Mouse (Mus musculus): ENCODE results near the gene Zswim3. TPM values are rescaled to one million over a fixed set of nuclear protein-coding genes. Genes with fewer than 3 reads are reported as not detected.
"Not testable (repeated sequence)": the region's sequence is repeated elsewhere in the genome, so short reads cannot be mapped to it uniquely, and the experiment has no call there.

Zswim3 gene
- polyA plus RNA-seq, 1 experiment from 2014 or later: 12.9 TPM

- no peak overlapping the region for H3K4me3 ChIP-seq (ENCODE audit: low read depth, low read length)
- ATAC-seq (ENCODE audit: insufficient read depth, low FRiP score, low TSS enrichment): peak; percentile 67; the same call in 1 of the 2 replicates
- no peak overlapping the region for H3K4me2 ChIP-seq (ENCODE audit: low read depth)
- no peaks in the 10 kb centered on the region for H3K4me1 ChIP-seq (ENCODE audit: control insufficient read depth, insufficient read depth, low read length)
- H3K36me3 ChIP-seq (ENCODE audit: control insufficient read depth, insufficient read depth, low read length): peaks cover 4% of the 10 kb centered on the region; the same call in 1 of the 2 replicates
- no peak overlapping the region for H3K27ac ChIP-seq (ENCODE audit: low read depth, low read length)
- H3K27me3 ChIP-seq (ENCODE audit: control insufficient read depth, insufficient read depth, low read length): no peaks in the 10 kb centered on the region
- 38% methylated on average over 5 of the region's 5 CpGs for WGBS
- H3K9ac ChIP-seq (ENCODE audit: low read length): no peak overlapping the region
- peak; percentile 82 for DNase-seq (ENCODE audit: low spot score)
- H3K9me3 ChIP-seq (ENCODE audit: control insufficient read depth, low read length): no peaks in the 10 kb centered on the region
Measured at GRCm38 (mm10) chr2:164794293-164794692, 10.6 kb upstream of the Zswim3 start.

- 90% methylated on average over 4 of the region's 4 CpGs for WGBS
- H3K27me3 ChIP-seq (ENCODE audit: control insufficient read depth, insufficient read depth, low read length): no peaks in the 10 kb centered on the region
- no peak overlapping the region for H3K4me2 ChIP-seq (ENCODE audit: low read depth)
- H3K9me3 ChIP-seq (ENCODE audit: control insufficient read depth, low read length): no peaks in the 10 kb centered on the region
- no peaks in the 10 kb centered on the region for H3K4me1 ChIP-seq (ENCODE audit: control insufficient read depth, insufficient read depth, low read length)
- no peak for ATAC-seq (ENCODE audit: insufficient read depth, low FRiP score, low TSS enrichment)
- no peak for DNase-seq (ENCODE audit: low spot score)
- no peak overlapping the region for H3K27ac ChIP-seq (ENCODE audit: low read depth, low read length)
- peaks cover 4% of the 10 kb centered on the region; the same call in 1 of the 2 replicates for H3K36me3 ChIP-seq (ENCODE audit: control insufficient read depth, insufficient read depth, low read length)
- no peak overlapping the region for H3K4me3 ChIP-seq (ENCODE audit: low read depth, low read length)
- no peak overlapping the region for H3K9ac ChIP-seq (ENCODE audit: low read length)
Measured at GRCm38 (mm10) chr2:164795868-164796267, 9.0 kb upstream of the Zswim3 start.

GRCm38 (mm10) chr2:164798554-164798953 lies 6.3 kb upstream of the Zswim3 start:
- DNase-seq (ENCODE audit: low spot score); H3K9me3 ChIP-seq (ENCODE audit: control insufficient read depth, low read length); H3K36me3 ChIP-seq (ENCODE audit: control insufficient read depth, insufficient read depth, low read length); H3K9ac ChIP-seq (ENCODE audit: low read length); H3K4me2 ChIP-seq (ENCODE audit: low read depth); H3K27ac ChIP-seq (ENCODE audit: low read depth, low read length); H3K27me3 ChIP-seq (ENCODE audit: control insufficient read depth, insufficient read depth, low read length); H3K4me1 ChIP-seq (ENCODE audit: control insufficient read depth, insufficient read depth, low read length); ATAC-seq (ENCODE audit: insufficient read depth, low FRiP score, low TSS enrichment); H3K4me3 ChIP-seq (ENCODE audit: low read depth, low read length): not testable (repeated sequence)
- WGBS: 81% methylated on average over 6 of the region's 6 CpGs

GRCm38 (mm10) chr2:164800252-164801004 lies 4.5 kb upstream of the Zswim3 start:
- Histone ChIP-seq H3K27ac (ENCODE audit: low read depth, low read length) (no peak overlapping the region), H3K4me1 (ENCODE audit: control insufficient read depth, insufficient read depth, low read length) (peaks cover 7% of the 10 kb centered on the region), H3K4me3 (ENCODE audit: low read depth, low read length) (no peak overlapping the region), H3K4me2 (ENCODE audit: low read depth) (no peak overlapping the region), H3K9me3 (ENCODE audit: control insufficient read depth, low read length) (no peaks in the 10 kb centered on the region), H3K27me3 (ENCODE audit: control insufficient read depth, insufficient read depth, low read length) (no peaks in the 10 kb centered on the region), H3K36me3 (ENCODE audit: control insufficient read depth, insufficient read depth, low read length) (0 out of 2 replicates have a peak, but pooled peaks cover 2% of the 10 kb centered on the region), H3K9ac (ENCODE audit: low read length) (no peak overlapping the region)
- 94% methylated on average over 13 of the region's 13 CpGs for WGBS
- no peak for ATAC-seq (ENCODE audit: insufficient read depth, low FRiP score, low TSS enrichment)
- no peak for DNase-seq (ENCODE audit: low spot score)

GRCm38 (mm10) chr2:164803201-164803920 lies 1.5 kb upstream of the Zswim3 start:
- Histone ChIP-seq H3K27me3 (ENCODE audit: control insufficient read depth, insufficient read depth, low read length) (no peaks in the 10 kb centered on the region), H3K27ac (ENCODE audit: low read depth, low read length) (no peak overlapping the region), H3K36me3 (ENCODE audit: control insufficient read depth, insufficient read depth, low read length) (no peaks in the 10 kb centered on the region), H3K4me3 (ENCODE audit: low read depth, low read length) (peak overlapping the region; percentile 75; the same call in 1 of the 2 replicates), H3K9ac (ENCODE audit: low read length) (peak overlapping the region; percentile 75; the same call in 1 of the 2 replicates), H3K4me1 (ENCODE audit: control insufficient read depth, insufficient read depth, low read length) (peaks cover 7% of the 10 kb centered on the region), H3K4me2 (ENCODE audit: low read depth) (peak overlapping the region; percentile 75), H3K9me3 (ENCODE audit: control insufficient read depth, low read length) (no peaks in the 10 kb centered on the region)
- WGBS: 92% methylated on average over 16 of the region's 16 CpGs
- ATAC-seq (ENCODE audit: insufficient read depth, low FRiP score, low TSS enrichment): no peak
- DNase-seq (ENCODE audit: low spot score): no peak

GRCm38 (mm10) chr2:164803921-164804313 lies 981 bp upstream of the Zswim3 start:
- H3K9ac ChIP-seq (ENCODE audit: low read length): peak overlapping the region; percentile 75
- 54% methylated on average over 1 of the region's 1 CpGs for WGBS
- no peaks in the 10 kb centered on the region for H3K36me3 ChIP-seq (ENCODE audit: control insufficient read depth, insufficient read depth, low read length)
- DNase-seq (ENCODE audit: low spot score) (no peak), ATAC-seq (ENCODE audit: insufficient read depth, low FRiP score, low TSS enrichment) (no peak)
- H3K9me3 ChIP-seq (ENCODE audit: control insufficient read depth, low read length): no peaks in the 10 kb centered on the region
- peak overlapping the region; percentile 75 for H3K4me3 ChIP-seq (ENCODE audit: low read depth, low read length)
- peak overlapping the region; percentile 75 for H3K4me2 ChIP-seq (ENCODE audit: low read depth)
- no peaks in the 10 kb centered on the region for H3K27me3 ChIP-seq (ENCODE audit: control insufficient read depth, insufficient read depth, low read length)
- no peak overlapping the region for H3K27ac ChIP-seq (ENCODE audit: low read depth, low read length)
- peaks cover 7% of the 10 kb centered on the region for H3K4me1 ChIP-seq (ENCODE audit: control insufficient read depth, insufficient read depth, low read length)

- peaks cover 7% of the 10 kb centered on the region for H3K4me1 ChIP-seq (ENCODE audit: control insufficient read depth, insufficient read depth, low read length)
- 3% methylated on average over 21 of the region's 21 CpGs for WGBS
- H3K4me3 ChIP-seq (ENCODE audit: low read depth, low read length): peak overlapping the region; percentile 75
- H3K9me3 ChIP-seq (ENCODE audit: control insufficient read depth, low read length): no peaks in the 10 kb centered on the region
- peak overlapping the region; percentile 66 for H3K9ac ChIP-seq (ENCODE audit: low read length)
- ATAC-seq (ENCODE audit: insufficient read depth, low FRiP score, low TSS enrichment): peak; percentile 45
- no peaks in the 10 kb centered on the region for H3K27me3 ChIP-seq (ENCODE audit: control insufficient read depth, insufficient read depth, low read length)
- no peak for DNase-seq (ENCODE audit: low spot score)
- peak overlapping the region; percentile 68 for H3K4me2 ChIP-seq (ENCODE audit: low read depth)
- no peaks in the 10 kb centered on the region for H3K36me3 ChIP-seq (ENCODE audit: control insufficient read depth, insufficient read depth, low read length)
- H3K27ac ChIP-seq (ENCODE audit: low read depth, low read length): peak overlapping the region; percentile 76
Measured at GRCm38 (mm10) chr2:164805332-164805718, 427 bp downstream of the Zswim3 start.

GRCm38 (mm10) chr2:164806614-164807013 lies 1.7 kb downstream of the Zswim3 start:
- no peak for DNase-seq (ENCODE audit: low spot score)
- Histone ChIP-seq H3K4me1 (ENCODE audit: control insufficient read depth, insufficient read depth, low read length) (peaks cover 7% of the 10 kb centered on the region), H3K36me3 (ENCODE audit: control insufficient read depth, insufficient read depth, low read length) (no peaks in the 10 kb centered on the region), H3K9me3 (ENCODE audit: control insufficient read depth, low read length) (no peaks in the 10 kb centered on the region), H3K9ac (ENCODE audit: low read length) (no peak overlapping the region), H3K27me3 (ENCODE audit: control insufficient read depth, insufficient read depth, low read length) (no peaks in the 10 kb centered on the region), H3K4me2 (ENCODE audit: low read depth) (no peak overlapping the region), H3K4me3 (ENCODE audit: low read depth, low read length) (0 out of 2 replicates have a peak overlapping the region, but pooled peaks have one; percentile 6), H3K27ac (ENCODE audit: low read depth, low read length) (no peak overlapping the region)
- ATAC-seq (ENCODE audit: insufficient read depth, low FRiP score, low TSS enrichment): no peak
- 86% methylated on average over 7 of the region's 7 CpGs for WGBS
